Mouse (Mus musculus): ENCODE data around the gene H2afb1.
"Not testable (repeated sequence)": the region's sequence is repeated elsewhere in the genome, so short reads cannot be mapped to it uniquely, and the experiment has no call there.

H2afb1 gene

DNA sequence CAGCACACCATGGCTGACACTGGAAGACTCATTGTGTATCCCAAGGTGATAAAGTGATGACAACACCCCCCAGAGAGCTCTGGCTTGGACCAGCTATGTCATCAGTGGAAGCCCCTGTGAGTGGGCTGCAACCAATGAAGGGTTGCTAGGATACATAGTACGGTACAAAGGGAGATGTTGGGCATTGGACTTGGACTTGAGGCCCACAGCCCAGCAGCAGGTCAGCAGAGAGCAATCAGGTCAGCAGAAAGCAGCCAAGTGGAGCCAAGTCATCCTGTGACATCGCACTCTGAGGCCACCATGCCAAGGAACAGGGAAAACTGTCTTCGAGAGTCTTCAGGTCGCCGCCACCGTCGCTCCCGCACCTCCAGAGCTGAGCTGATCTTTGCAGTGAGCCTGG lies at the start of gene H2afb1:
H2afb1 (plus strand) TSS at position 301 of the 400 bp plus-strand sequence.
- DNase-seq (ENCODE audit: low spot score), result not testable (repeated sequence)

DNA sequence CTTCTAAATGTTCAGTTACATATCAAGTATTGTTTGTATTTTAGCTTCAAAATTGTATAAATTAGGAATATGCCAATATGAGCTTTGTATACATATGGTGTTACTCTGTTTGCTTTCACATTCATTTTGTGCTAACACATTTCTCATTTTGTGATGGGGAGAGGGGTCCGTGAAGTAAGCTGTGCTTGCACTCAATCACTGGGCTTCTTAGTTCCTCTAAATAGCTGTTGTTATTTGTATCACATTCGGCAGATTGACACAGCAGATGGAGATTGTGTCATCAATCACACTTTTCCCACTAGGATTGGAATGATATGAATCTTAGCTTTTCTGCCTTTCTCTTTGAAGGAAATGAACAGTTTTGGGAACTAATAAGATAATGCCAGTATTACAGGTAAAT lies 21.5 kb downstream of the H2afb1 start:
- DNase-seq (ENCODE audit: low spot score), result no peak
